ENCODE assay signal across 14 mouse cellular contexts in genomic region chr5:125515006-125515405, GRCm38 (mm10). TPM values are rescaled to one million over a fixed set of nuclear protein-coding genes. Genes with fewer than 3 reads are reported as not detected.
"Had no signal": no experiment of that assay in that cellular context is flagged by ENCODE, and none has a peak within 500 bp of the region (broad histone marks: within the 10 kb centered on the region; RNA-seq: fewer than 3 reads in every experiment).

No protein-coding gene starts in this region.

- H3K9ac ChIP-seq: kidney, embryonic 15.5 days; liver, embryonic 15.5 days had no signal

- ATAC-seq: intestine, embryonic 16.5 days; lung, postnatal 0 days had no signal

- H3K4me2 ChIP-seq: kidney, embryonic 15.5 days; liver, embryonic 11.5 days; liver, embryonic 15.5 days had no signal

- H3K27ac ChIP-seq: kidney, embryonic 15.5 days; limb, embryonic 10.5 days; liver, embryonic 15.5 days; stomach, postnatal 0 days had no signal

- H3K27me3 ChIP-seq: kidney, embryonic 15.5 days; liver, embryonic 15.5 days had no signal

- H3K4me1 ChIP-seq: kidney, embryonic 15.5 days; limb, embryonic 10.5 days; liver, embryonic 15.5 days had no signal

- H3K4me3 ChIP-seq: kidney, embryonic 15.5 days; limb, embryonic 10.5 days; liver, embryonic 15.5 days had no signal

- DNase-seq: kidney, adult 2 months; kidney, postnatal 14 days; lung, adult 2 months; lung, postnatal 36 days; thymus, adult 2 months; thymus, postnatal 25 days had no signal

- H3K9me3 ChIP-seq: kidney, embryonic 15.5 days; limb, embryonic 10.5 days; liver, embryonic 15.5 days had no signal

RNA-seq across cellular contexts. Expression of gene Tmem132b, which starts 16.6 kb away (rescaled TPM):
- total RNA-seq: megakaryocyte progenitor cell, adult 5-6 weeks had no signal
- polyA plus RNA-seq: kidney, adult 2 months; liver, embryonic 15.5 days; lung, postnatal 0 days had no signal
